Mouse (Mus musculus): ENCODE results near the gene Mypop.

Mypop gene

DNA sequence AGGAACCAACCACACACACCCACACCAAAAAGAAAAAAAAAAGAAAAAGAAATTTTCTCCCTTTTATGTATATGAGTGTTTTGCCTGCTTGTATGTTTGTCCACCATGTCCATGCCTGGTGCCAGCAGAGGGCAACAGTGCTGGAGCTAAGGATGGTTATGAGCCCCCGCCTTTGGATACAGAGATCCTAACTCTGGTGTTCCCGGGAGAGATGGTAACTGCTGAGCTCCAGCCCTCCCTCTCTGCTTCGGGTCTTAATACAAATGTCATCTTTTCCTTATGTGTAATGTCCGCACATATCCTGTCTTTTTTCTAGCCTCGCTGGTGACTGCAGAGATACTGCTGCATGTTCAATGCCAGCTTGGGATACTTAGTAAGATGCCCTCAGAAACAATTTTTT, 1.1 kb upstream of the Mypop start:
- DNase-seq (ENCODE audit: low read depth) = peak; percentile 18

DNA sequence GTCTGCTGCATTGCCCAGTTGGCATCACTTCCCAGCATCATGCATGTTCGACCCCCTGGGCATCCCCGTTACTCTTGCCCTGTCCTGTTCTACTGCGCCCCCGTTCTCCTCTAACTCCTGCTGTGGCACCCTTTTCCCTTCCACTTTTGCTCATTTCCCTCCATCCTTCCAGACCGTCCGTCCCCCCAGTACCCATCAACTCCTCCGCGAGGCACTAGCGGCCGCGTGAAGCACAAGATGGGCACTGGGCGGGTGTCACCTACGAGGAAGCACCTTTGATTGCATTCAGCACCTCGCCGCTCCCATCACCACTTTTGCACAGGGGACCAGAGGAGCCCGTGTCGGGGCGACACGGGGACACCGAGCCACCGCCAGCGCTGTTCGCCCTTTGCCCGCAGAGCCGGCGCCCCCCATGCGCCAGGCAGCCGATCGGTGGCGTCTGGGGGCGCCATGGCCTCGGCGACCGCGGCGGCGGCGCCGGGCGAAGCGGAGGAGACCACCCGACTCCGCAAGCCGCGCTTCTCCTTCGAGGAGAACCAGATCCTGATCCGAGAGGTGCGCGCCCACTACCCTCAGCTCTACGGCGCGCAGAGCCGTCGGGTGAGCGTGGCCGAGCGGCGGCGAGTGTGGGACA, 732 bp downstream of the Mypop start:
- DNase-seq (ENCODE audit: low read depth) = no peak

DNA sequence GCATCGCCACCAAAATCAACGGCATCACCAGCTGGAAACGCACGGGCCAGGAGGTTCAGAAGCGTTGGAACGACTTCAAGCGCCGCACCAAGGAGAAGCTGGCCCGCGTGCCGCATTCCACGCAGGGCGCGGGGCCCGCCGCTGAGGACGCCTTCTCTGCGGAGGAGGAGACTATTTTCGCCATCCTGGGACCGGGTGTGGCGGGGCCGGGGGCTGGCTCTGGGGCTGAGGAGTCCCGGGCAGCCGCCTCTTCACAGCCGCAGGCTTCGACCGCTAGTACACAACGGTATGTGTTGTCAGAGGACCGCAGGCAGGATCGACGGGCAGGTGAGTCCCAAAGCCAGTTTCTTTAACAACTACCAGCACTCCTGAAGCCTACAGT, 1.2 kb downstream of the Mypop start:
- DNase-seq (ENCODE audit: low read depth) = no peak

DNA sequence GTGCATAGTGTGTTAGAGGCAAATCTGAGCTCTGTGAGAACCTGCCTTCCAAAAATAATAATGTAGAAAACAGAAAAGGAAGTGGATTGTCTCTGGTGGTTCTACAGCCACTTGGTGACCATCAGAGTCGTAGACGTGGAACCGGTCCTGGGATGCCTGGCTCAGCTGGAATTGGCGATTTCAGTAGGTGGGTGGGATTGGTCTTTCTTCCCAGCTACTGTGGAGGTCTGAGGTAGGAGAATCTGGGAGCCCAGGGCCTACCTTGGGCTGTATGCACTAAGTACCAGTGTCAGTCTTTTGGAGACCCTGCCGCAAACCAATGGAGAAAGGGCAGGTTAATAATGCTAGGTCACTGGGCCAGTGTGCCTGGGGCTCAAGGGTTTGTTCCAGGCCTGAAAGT, 2.0 kb downstream of the Mypop start:
- no peak for DNase-seq (ENCODE audit: low read depth)

DNA sequence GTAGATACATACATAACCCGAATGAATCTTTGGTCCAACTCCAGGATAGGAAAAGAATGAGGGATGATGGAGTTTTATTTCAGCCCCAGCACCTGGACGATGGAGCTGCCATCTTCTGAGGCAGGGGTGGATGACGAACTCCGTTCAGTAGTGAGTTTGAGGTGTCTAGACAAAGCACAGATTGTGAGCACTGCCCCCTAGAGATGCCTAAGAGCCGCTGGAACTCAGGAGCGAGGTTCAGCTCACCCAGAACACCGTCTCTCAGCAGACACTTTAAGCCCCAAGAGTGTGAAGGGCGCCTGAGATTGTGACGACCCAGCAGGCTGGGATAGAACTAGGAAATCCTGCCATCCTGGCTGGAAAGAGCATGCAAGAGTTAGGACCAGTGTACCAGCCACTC, 7.8 kb downstream of the Mypop start:
- DNase-seq (ENCODE audit: low read depth) = peak; percentile 15

DNA sequence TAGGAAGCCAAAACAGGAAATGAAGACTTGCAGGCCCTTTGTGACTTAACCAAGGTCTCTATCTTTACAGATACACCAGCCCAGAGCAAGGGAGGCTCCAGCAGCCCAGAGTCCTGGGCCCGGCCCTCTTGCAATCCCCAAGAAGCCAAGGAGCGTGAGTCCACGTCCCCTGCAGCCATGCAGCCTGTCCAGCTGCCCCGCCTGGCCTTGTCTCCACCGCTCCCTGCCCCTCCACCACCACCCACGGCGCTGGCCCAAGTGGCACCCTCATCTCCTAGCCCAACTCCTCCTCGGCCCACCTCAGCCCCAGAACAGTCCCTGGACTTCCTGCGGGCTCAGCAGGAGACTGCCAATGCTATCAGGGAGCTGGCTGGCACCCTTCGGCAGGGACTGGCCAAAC, 9.4 kb downstream of the Mypop start:
- DNase-seq (ENCODE audit: low read depth) = no peak

DNA sequence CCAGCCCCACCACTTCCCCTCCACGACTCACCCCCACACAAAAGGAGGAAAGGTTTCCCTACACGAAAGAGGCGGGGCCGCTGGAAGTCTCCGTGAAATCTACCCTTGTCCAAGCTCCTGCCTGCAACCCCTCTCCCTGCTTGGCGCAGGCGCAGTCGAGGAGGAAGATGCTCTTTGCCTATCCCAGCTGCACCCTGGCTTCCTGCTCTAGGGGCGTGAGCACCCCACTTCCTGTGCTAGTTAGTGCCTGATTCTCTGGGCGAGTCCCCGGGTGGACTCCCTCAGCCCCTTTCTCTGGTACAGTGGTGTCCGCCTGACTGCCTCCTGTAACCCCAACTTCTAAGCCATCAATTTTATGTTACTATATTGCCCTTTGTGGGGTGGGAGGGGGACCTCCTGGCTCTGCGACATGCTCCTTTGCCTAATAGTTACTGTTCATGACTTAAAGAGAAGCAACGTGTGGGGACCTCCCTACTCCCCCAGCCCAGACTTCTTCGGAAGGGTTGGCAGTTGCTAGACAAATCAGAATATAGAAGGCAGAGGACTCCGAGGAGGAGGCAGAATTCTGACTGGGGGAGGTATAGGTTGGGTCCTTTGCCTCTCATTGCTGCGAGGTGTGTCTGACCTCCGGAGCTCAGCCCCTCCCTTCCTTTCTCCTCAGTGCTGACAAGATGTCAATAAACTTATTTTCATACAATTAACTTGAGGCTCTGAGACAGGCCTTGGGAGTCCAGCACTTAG, 10.2 kb downstream of the Mypop start:
- DNase-seq (ENCODE audit: low read depth) = peak; percentile 81

DNA sequence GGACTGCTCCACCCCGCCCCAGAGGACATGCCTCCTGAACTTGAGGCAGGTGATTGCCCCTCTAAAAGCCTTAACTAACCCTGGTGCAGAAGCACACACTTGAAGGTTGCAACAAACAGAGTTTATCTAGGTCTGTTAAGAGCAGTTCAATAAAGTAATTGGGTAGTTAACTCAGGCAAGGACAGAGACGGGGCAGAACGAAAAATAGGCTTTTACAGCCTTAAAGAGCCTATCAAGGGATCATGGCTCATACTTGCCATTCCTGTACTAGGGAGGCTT, 10.7 kb downstream of the Mypop start:
- no peak for DNase-seq (ENCODE audit: low read depth)

DNA sequence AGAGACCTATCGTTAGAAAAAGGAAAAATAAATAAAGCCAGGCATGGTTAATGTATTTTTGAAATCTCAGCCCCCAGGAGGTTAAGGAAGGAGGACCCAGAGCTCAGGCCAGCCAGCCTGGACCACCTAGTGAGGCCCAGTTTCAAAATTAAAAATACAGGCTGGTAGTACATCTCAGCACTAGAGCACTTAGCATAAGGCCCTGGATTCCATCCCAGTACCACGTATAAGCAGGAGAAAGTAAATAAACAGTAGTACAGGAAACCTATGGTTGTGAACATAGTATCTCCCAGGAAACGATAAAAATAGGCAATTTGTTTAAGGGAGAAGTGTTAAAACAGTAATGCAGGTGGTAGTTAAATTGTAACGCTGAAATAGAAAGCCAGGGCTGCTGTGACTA, 11.1 kb downstream of the Mypop start:
- peak; percentile 12 for DNase-seq (ENCODE audit: low read depth)

DNA sequence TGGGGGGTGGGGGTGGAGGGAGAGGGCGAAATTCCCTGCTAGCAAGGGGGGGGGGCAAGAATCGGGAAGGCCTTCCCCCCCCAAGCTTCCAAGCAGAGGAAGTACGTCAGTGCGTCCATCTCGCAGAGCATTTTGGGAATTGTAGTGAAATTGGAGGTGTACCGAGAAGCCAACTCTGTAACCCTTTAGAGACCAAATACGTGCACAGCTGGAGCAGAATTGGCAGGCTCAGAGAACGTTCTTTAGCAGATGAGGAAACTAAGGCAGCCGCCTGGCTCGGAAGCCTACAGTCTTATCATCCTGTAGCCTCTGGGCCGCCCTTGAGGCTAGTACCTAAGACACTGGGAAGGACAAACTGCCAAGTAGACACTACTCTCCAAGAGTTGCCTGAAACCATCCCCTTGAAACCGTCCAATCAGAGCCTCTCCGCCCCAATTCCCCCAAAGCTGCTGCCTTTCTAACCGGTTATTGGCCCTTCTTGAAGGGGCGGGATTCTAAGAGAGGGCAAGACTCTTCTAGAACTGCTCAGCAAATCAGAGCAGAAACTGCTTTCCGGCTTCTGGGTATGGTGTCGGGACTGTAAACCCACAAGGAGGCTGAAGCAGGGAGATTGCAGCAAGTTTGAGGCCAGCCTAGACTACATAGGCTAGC, 11.9 kb downstream of the Mypop start:
- peak; percentile 97 for DNase-seq (ENCODE audit: low read depth)

DNA sequence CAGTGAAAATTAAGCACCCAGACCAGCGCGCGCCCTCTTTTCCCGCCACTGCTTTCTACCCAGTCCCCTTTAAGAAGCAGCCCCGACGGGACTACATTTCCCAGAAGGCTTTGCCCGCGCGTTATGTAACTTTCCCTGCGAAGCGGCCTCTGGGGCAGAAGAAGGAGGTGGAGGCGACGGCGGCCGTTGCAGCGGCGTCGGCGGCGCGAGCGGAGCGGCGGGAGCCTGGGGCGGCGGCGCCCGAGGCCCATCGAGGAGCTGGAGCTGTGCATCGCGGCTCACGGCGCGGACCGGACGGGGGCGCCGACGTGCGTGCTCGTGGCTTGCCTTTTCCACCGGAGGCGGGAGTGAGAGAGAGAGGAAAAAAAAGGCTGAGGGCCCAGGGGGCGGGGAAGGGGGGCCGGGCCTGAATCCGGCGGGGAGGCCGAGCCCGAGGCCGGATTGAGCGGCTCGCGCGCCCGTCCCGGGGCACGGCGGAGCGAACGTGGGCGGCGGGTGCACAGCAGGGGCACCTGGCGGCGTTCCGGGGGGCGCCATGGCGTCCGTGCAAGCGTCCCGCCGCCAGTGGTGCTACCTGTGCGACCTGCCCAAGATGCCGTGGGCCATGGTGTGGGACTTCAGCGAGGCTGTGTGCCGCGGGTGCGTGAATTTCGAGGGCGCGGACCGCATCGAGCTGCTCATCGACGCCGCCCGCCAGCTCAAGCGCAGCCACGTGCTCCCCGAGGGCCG, 13.0 kb downstream of the Mypop start, which contains the start of gene Irf2bp1:
TSS of gene Irf2bp1 (plus strand) at position 143 of the 729 bp plus-strand sequence.
- DNase-seq (ENCODE audit: low read depth) = peak; percentile 95

DNA sequence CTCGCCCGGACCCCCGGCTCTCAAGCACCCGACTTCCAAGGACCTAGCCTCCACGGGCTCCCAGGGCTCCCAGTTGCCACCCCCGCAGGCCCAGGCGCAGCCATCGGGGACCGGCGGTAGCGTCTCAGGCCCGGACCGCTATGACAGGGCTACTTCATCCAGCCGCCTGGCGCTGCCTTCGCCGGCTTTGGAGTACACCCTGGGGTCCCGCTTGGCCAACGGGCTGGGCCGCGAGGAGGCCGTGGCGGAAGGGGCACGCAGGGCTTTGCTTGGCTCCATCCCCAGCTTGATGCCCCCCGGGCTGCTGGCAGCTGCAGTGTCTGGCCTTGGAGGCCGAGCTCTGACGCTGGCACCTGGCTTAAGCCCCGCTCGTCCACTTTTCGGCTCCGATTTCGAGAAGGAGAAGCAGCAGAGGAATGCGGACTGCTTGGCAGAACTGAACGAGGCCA, 13.6 kb downstream of the Mypop start:
- no peak for DNase-seq (ENCODE audit: low read depth)

DNA sequence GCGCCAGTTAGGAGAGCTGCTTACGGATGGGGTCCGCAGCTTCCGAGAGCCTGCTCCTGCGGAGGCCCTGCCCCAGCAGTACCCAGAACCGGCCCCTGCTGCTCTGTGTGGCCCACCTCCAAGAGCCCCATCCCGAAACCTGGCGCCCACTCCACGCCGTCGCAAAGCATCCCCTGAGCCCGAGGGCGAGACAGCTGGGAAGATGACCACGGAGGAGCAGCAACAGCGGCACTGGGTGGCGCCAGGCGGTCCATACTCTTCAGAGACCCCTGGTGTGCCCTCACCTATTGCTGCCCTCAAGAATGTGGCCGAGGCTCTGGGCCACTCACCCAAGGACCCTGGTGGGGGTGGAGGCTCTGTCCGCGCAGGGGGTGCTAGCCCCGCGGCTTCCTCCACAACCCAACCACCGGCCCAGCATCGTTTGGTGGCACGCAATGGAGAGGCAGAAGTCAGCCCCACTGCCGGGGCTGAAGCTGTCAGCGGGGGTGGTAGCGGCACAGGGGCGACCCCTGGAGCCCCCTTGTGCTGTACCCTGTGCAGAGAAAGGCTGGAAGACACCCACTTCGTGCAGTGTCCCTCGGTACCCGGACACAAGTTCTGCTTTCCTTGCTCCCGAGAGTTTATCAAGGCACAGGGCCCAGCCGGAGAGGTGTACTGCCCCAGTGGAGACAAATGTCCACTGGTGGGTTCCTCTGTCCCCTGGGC, 14.5 kb downstream of the Mypop start:
- no peak for DNase-seq (ENCODE audit: low read depth)

DNA sequence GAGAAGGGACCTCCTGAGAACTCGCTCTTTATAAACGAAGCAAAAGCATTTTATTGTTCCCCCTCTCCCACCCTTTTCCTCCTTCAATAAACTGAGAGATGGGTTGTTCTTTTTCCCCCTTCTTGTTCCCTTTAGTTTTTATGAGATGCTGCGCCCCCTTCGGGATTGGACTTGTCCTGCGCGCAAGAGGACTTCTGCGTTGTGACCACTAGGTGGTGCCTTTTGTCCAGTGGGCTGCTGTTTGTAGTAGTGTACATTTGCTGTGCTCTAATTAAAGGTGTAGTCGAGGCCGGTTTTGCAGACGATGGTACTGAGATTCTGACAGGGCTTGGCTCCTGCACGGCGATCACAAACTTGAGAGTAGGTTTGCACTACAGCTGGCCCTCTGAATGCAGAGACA, 15.4 kb downstream of the Mypop start:
- peak; percentile 93 for DNase-seq (ENCODE audit: low read depth)

DNA sequence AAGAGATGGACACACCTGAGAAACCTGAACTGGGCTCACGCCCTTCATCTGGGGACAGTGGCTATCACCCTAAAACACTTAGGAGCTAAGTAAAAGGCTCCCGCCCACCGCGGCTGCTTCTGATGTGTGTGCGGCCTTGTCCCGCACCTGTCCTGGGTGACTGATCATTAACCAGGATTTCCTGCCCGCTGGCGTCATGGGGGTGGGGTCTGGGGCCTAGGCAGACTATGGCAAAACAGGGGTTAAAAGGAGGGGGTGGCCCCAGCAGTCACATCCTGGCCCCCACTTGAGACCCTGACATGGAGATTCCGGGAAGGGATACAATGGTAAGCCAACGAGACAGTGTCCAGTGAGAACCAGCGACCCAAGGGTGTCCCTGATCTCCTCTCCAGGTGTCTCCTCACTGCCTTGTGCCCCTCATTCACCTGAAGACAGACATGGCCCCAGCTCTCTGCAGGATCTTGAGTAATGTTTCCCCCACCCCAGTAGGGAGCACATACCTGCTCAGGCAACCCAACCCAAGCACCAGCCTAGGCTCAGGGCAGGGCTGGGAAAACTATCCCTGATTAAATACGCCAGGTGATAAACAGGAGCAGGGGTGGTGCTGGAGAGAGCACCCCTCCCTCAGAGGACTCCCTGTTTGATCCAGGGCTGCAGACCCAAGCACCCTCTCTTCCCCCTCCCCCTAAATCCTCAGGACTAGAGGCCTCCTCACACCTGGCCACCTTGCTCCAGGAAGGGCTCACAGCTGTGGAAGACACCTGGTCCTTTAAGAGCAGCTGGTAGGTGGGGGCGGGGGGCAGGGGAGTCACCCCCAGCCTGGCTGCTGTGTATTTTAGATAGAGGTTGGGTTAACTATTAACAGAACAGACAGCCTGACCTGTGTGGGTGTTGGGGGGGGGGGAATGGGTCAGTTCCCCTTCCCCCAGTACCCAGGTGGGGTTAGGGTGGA, 16.3 kb downstream of the Mypop start:
- DNase-seq (ENCODE audit: low read depth) = no peak

DNA sequence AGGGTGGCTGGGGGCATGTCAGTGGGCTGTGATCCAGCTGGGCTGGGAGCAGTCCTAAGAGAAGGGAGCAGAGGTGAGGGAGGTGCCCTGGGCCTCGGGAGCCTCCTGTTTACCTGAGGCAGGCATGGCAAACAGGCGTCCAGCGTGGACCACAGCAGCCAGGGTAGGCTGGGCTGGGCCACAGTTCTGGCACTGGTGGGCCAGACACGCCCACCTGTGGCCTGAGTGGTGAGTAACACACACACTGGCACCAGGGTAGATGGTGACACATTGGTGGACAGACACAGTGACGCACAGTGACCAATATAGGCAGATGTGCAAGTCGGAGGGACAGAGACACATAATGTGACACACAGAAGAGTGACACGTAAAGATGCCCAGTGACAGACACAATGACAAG, 19.5 kb downstream of the Mypop start:
- DNase-seq (ENCODE audit: low read depth) = peak; percentile 60

DNA sequence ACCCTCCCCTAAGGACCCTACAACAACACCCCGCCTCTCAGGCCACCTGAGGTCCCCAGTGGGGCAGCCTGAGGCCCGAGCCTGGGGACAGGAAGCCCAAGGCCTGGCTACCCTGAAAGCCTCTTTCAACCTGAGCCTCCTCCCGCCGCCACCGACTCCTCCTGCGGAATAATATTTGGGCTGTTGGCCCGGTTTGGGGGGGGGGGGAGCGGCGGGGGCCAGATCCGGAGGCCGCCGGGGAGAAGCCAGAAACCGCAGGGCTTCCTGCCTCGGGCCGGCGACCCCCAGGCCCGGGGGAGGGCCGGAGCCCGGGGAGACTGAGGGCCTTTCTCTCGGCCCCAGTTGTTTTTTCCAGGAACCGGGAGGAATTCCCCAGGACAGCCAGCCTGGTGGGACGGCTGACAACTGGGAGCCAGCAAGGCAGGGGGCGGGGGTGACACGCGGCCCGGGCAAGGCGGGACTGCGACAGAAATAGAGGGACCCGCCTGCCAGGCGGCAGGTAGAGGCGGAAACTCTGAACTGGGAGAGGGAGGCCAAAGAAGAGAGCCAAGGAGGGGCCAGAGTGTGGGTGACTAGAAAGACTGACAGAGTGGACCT, 21.1 kb downstream of the Mypop start:
- DNase-seq (ENCODE audit: low read depth) = peak; percentile 51

DNA sequence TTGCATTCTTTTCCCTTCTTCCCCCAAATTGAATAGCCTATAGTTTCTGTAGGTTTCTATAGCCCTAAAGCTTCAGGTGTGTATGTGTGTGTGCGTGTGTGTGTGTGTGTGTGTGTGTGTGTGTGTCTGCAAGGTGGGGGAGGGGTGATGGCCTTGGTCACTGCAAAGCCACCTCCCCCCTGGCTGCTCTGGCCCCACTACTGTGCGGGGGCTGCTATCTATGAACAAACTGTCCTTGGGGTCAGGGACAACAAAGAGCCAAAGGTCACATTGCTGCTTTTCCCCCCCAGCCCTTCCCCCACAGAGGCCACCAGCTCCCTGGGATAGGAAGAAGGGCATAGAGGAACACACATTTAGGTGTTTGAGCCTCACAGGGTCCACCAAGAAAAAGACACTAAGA, 21.8 kb downstream of the Mypop start:
- no peak for DNase-seq (ENCODE audit: low read depth)

DNA sequence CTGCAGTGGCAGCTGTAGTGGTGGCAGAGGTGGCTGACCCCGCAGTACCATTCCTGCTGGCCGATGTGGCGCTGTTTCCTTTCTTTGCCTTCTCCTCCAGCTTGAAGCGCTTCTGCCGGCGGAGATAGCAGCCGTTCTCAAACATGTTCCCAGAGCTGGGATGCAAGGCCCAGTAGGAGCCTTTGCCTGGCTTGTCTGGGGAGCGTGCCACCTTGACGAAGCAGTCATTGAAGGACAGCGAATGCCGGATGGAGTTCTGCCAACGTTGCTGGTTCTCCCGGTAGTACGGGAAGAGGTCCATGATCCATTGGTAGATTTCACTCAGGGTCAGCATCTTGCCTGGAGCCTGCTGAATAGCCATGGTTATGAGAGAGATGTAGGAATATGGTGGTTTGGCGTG, 23.4 kb downstream of the Mypop start:
- DNase-seq (ENCODE audit: low read depth) = no peak

DNA sequence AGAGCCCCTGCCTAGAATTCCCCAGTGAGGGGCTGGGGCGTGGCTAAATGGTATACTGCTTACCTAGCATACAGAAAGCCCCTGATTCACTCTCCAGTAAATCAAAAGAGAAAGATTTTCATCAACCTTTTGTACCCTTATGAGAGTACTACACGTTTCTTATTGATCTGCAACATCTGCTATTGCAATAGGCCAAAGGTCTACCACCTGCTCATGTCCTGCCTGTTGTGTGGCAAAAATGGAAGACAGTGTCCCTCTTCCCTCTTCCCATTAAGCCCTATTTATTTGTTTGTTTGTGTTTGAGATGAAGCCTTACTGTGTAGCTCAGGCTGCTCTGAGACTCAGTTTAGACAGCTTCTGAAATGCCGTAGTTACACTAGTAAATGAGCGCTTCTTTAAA, 25.0 kb downstream of the Mypop start:
- DNase-seq (ENCODE audit: low read depth) = no peak

DNA sequence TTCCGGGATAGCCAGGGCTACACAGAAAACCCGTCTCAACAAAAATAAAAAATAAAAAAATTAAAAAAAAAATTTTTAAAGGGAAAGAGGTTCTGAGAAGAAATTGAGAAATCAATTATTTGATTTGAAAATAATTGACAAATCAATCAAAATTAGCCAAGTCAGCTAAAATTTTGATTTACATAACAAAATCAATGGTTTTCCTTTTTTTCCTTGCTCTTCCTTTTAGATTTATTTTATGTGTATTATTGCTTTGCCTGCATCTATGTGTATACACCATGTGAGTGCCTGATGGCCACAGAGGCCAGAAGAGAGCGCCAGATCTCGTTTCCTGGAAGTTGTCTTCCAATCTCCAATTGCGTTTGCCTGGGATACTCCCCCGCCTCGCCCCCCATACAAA, 26.9 kb downstream of the Mypop start:
- no peak for DNase-seq (ENCODE audit: low read depth)
